Mouse (Mus musculus) heart, postnatal 0 days (tissue): ENCODE measurements around the gene B3galt6. TPM values are rescaled to one million over a fixed set of nuclear protein-coding genes. Genes with fewer than 3 reads are reported as not detected.
A peak's percentile ranks its signal among the peaks of the same experiment; 100 is the strongest.

Experiments
- ATAC-seq: fragments of 200-750 bp; cut with Nextera tagmentation; 2 replicates; pipeline ENCODE4 v1.8.0; 2017; ENCODE audit warnings: low read depth, moderate number of reproducible peaks, moderate library complexity; ENCODE audit not compliant: insufficient read depth
- DNase-seq: peaks from one replicate; pipeline ENCODE4 v3.0.0-alpha.2; 2016; ENCODE audit warnings: low spot score
- H3K27ac ChIP-seq: fragments of 300-500 bp; sonication (generic); 2 replicates; pipeline ENCODE4 v1.5.1; 2014; ENCODE audit warnings: low read depth, mild to moderate bottlenecking
- H3K27me3 ChIP-seq: fragments of 300-500 bp; sonication (generic); 2 replicates; pipeline ENCODE4 v1.6.1; 2014; ENCODE audit warnings: low read length, mixed read lengths; ENCODE audit not compliant: control insufficient read depth, insufficient read depth
- H3K36me3 ChIP-seq: fragments of 300-500 bp; sonication (generic); replicated peaks from 2 replicates; pipeline ENCODE4 v1.6.1; 2014; ENCODE audit warnings: low read length, mixed read lengths; ENCODE audit not compliant: control insufficient read depth, insufficient read depth
- H3K4me1 ChIP-seq: fragments of 300-500 bp; sonication (generic); 2 replicates; pipeline ENCODE4 v1.6.1; 2014; ENCODE audit warnings: antibody characterized with exemption; ENCODE audit not compliant: control insufficient read depth, insufficient read depth
- H3K4me2 ChIP-seq: fragments of 300-500 bp; sonication (generic); 2 replicates; pipeline ENCODE4 v1.6.1; 2014; ENCODE audit warnings: low read depth, mild to moderate bottlenecking, low read length, moderate library complexity
- H3K4me3 ChIP-seq: fragments of 300-500 bp; sonication (generic); 2 replicates; pipeline ENCODE4 v1.5.1; 2014; ENCODE audit warnings: low read depth, low read length
- H3K9ac ChIP-seq: fragments of 300-500 bp; sonication (generic); replicated peaks from 2 replicates; pipeline ENCODE4 v1.6.1; 2014; ENCODE audit warnings: low read depth, low read length, mixed read lengths
- H3K9me3 ChIP-seq: fragments of 300-500 bp; sonication (generic); replicated peaks from 2 replicates; pipeline ENCODE4 v1.6.1; 2016; ENCODE audit warnings: low read length; ENCODE audit not compliant: control insufficient read depth
- CTCF ChIP-seq: IDR thresholded peaks from 2 replicates; pipeline ENCODE4 v1.5.1; 2016; ENCODE audit warnings: antibody characterized with exemption, control low read depth, low read depth
- EP300 ChIP-seq: IDR thresholded peaks from 2 replicates; pipeline ENCODE4 v1.6.1; 2016; ENCODE audit warnings: antibody characterized with exemption, low read depth
- WGBS: fragments of 180-500 bp; shearing (Covaris S2); extraction: QIAGEN DNeasy Blood & Tissue Kit; methylation state at CpG from one replicate; pipeline ENCODE4 v1.1.7; 2014; 5-methylcytosine and 5-hydroxymethylcytosine counted together
- polyA plus RNA-seq: library from polyadenylated mRNA; unstranded; fragments of >200 nt; fragmentation: Nextera tagmentation; extraction: Ambion mirVana; gene quantifications from 2 replicates; pipeline ENCODE4 v1.2.1, GENCODE M21; 2015
- total RNA-seq: library from RNA; depleted of rRNA; stranded (reverse); fragments of >200 nt; gene quantifications from 2 replicates; pipeline ENCODE4 v1.2.3, GENCODE M21; 2014; ENCODE audit warnings: low replicate concordance

Gene B3galt6
- total and polyA plus RNA-seq, 2 experiments from 2014 or later: 5.7 to 11.2 TPM

DNA sequence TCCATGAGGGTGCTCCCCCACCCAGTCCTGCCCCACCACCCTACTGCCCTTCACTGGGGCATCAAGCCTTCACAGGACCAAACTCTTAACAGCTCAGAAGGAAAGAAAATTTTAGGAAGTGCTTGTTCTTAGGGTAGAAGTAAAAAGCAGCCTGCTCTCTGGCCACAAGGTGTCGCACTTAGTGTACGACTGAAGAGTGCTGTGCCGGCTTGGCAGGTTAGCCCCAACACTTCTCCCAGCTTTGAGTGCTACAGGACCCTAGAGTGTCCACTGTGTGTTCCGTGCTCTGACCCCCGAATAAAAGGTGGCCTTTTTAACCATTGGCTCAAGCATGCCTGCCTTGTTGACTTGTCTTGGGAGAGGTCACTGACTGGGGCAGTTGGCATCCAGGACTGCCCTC is 33.2 kb downstream of the B3galt6 start:
- ATAC-seq: peak; percentile 68; the same call in 1 of the 2 replicates
- peaks cover 41% of the 10 kb centered on the region for H3K36me3 ChIP-seq

DNA sequence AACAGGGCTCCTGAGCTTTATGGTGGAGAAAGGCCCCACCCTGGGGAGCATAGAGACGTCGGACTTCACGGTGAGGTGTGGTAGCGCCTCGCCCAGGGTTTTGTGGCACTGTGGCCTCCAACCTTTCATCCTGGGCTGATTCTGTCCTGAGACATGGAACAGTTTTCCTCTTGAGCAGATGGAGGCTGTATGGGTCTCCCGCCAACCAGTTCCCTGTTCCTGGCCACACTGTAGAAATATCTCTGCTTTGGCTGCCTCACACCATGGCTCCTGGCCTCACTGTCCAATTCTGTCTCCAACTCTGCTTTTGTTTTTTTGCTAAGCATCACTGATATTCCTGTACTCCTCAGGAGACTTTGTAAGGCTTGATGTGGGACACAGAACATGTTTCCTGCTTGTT is 37.0 kb downstream of the B3galt6 start:
- no peak for DNase-seq
- H3K4me3 ChIP-seq: no peak overlapping the region
- H3K36me3 ChIP-seq: peaks cover 77% of the 10 kb centered on the region
- H3K9ac ChIP-seq: no peak overlapping the region
- 87% methylated on average over 6 of the region's 6 CpGs for WGBS
- no peak for ATAC-seq
- H3K27me3 ChIP-seq: no peaks in the 10 kb centered on the region
- H3K27ac ChIP-seq: no peak overlapping the region
- TF ChIP-seq EP300: no peak
- H3K4me1 ChIP-seq: no peaks in the 10 kb centered on the region
- H3K9me3 ChIP-seq: no peaks in the 10 kb centered on the region
- no peak overlapping the region for H3K4me2 ChIP-seq

More for the DNA sequence above, 33.2 kb downstream of the B3galt6 start:
- WGBS: 5% methylated on average over 5 of the region's 5 CpGs
- DNase-seq: peak; percentile 83
- no peak overlapping the region for H3K4me3 ChIP-seq
- H3K9me3 ChIP-seq: no peaks in the 10 kb centered on the region
- H3K9ac ChIP-seq: no peak overlapping the region
- no peak overlapping the region for H3K4me2 ChIP-seq
- 0 out of 2 replicates have a peak, but pooled peaks cover 5% of the 10 kb centered on the region for H3K4me1 ChIP-seq
- TF ChIP-seq CTCF (peak; percentile 78), EP300 (no peak)
- no peak overlapping the region for H3K27ac ChIP-seq
- no peaks in the 10 kb centered on the region for H3K27me3 ChIP-seq

DNA sequence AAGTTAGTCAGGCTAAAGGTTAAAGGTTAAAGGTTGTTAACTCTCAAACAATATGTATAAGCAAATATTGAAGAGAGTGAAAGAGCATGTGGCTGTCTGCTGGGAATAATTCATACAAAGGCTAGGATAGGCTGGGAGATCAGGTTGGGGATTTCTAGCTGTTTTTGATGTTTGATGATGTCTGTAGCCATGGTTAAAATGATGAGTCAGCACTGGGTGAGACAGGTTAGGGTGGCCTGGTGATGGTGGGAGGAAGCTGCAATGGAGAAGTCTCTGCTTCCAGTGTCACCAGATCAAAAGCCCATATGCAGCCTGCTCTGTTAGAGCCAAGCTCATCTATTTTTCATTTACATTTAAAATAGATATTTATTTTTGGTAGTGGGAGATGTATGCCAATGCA is 45.4 kb downstream of the B3galt6 start:
- no peak for TF ChIP-seq CTCF
- no peak for TF ChIP-seq EP300

GRCm38 (mm10) chr4:155944271-155944670 is 48.2 kb downstream of the B3galt6 start:
- H3K27me3 ChIP-seq: no peaks in the 10 kb centered on the region
- TF ChIP-seq CTCF (no peak), EP300 (no peak)
- ATAC-seq (no peak), DNase-seq (peak; percentile 51)
- 0% methylated on average over 17 of the region's 17 CpGs for WGBS
- H3K36me3 ChIP-seq: peaks cover 14% of the 10 kb centered on the region
- H3K9me3 ChIP-seq: no peaks in the 10 kb centered on the region
- peak overlapping the region; percentile 95 for H3K4me3 ChIP-seq
- H3K27ac ChIP-seq: peak overlapping the region; percentile 87
- peaks cover 14% of the 10 kb centered on the region; the same call in 1 of the 2 replicates for H3K4me1 ChIP-seq
- peak overlapping the region; percentile 98 for H3K4me2 ChIP-seq
- peak overlapping the region; percentile 93 for H3K9ac ChIP-seq

More for the DNA sequence above, 45.4 kb downstream of the B3galt6 start:
- H3K36me3 ChIP-seq: peaks cover 42% of the 10 kb centered on the region
- H3K4me1 ChIP-seq: peaks cover 14% of the 10 kb centered on the region; the same call in 1 of the 2 replicates
- no peaks in the 10 kb centered on the region for H3K9me3 ChIP-seq
- H3K4me3 ChIP-seq: no peak overlapping the region
- H3K4me2 ChIP-seq: no peak overlapping the region
- no peak overlapping the region for H3K27ac ChIP-seq
- ATAC-seq (no peak), DNase-seq (no peak)
- H3K27me3 ChIP-seq: no peaks in the 10 kb centered on the region
- no peak overlapping the region for H3K9ac ChIP-seq

GRCm38 (mm10) chr4:155943534-155944249 is 48.8 kb downstream of the B3galt6 start, which contains the start of gene Ube2j2:
Ube2j2 (plus strand) TSS chr4:155943831.
- WGBS: under 1% methylated on average over 84 of the region's 85 CpGs
- peak; percentile 96 for DNase-seq
- H3K9ac ChIP-seq: peak within 1 kb of the TSS; percentile 93
- no peaks in the 10 kb centered on the region for H3K27me3 ChIP-seq
- peak; percentile 84; the same call in 1 of the 2 replicates for TF ChIP-seq EP300
- TF ChIP-seq CTCF: no peak
- peak; percentile 99 for ATAC-seq
- peak within 1 kb of the TSS; percentile 98 for H3K4me2 ChIP-seq
- H3K36me3 ChIP-seq: peaks cover 10% of the 10 kb centered on the region
- H3K27ac ChIP-seq: peak within 1 kb of the TSS; percentile 87
- peak within 1 kb of the TSS; percentile 95 for H3K4me3 ChIP-seq
- H3K9me3 ChIP-seq: no peaks in the 10 kb centered on the region
- peaks cover 14% of the 10 kb centered on the region; the same call in 1 of the 2 replicates for H3K4me1 ChIP-seq
